Mouse (Mus musculus) small intestine, adult 2 months (tissue): ENCODE data around the gene Fcer2a. TPM values are rescaled to one million over a fixed set of nuclear protein-coding genes. Genes with fewer than 3 reads are reported as not detected.

Experiments used
- H3K27ac ChIP-seq: fragments of 200-500 bp; 2 replicates; pipeline ENCODE4 v1.5.1; 2012; ENCODE audit warnings: low read depth, low read length, control low read depth, inconsistent platforms; ENCODE audit not compliant: insufficient read depth
- H3K27me3 ChIP-seq: fragments of 200-500 bp; 2 replicates; pipeline ENCODE4 v1.6.1; 2012; ENCODE audit warnings: mild to moderate bottlenecking, moderate library complexity, low read length, inconsistent platforms; ENCODE audit not compliant: control insufficient read depth, insufficient read depth
- H3K36me3 ChIP-seq: fragments of 200-500 bp; 2 replicates; pipeline ENCODE4 v1.6.1; 2012; ENCODE audit warnings: mild to moderate bottlenecking, low read length, control low read depth, inconsistent platforms; ENCODE audit not compliant: control insufficient read depth, insufficient read depth
- H3K4me1 ChIP-seq: fragments of 200-500 bp; 2 replicates; pipeline ENCODE4 v1.6.1; 2012; ENCODE audit warnings: low read length, inconsistent platforms, mixed read lengths; ENCODE audit not compliant: control insufficient read depth, insufficient read depth, insufficient read length
- H3K4me3 ChIP-seq: fragments of 200-500 bp; 2 replicates; pipeline ENCODE4 v1.5.1; 2012; ENCODE audit warnings: low read depth, mild to moderate bottlenecking, control low read depth, inconsistent platforms, low read length, moderate library complexity
- CTCF ChIP-seq: fragments of 200-500 bp; IDR thresholded peaks from 2 replicates; pipeline ENCODE4 v1.5.1; 2012; ENCODE audit warnings: low read depth, mild to moderate bottlenecking, control low read depth, inconsistent platforms, low read length, moderate library complexity, mixed read lengths; ENCODE audit not compliant: insufficient replicate concordance, insufficient read length; ENCODE audit errors: extremely low read depth
- POLR2A ChIP-seq: fragments of 200-500 bp; IDR thresholded peaks from 2 replicates; pipeline ENCODE4 v1.6.1; 2012; ENCODE audit warnings: low read depth, mild to moderate bottlenecking, control low read depth, inconsistent platforms, low read length, moderate library complexity
- WGBS: fragments of 180-500 bp; shearing (Covaris S2); methylation state at CpG from one replicate; pipeline ENCODE4 v1.1.7; 2018; 5-methylcytosine and 5-hydroxymethylcytosine counted together
- polyA plus RNA-seq: library from polyadenylated mRNA; depleted of rRNA; stranded (reverse); fragments of >200 nt; gene quantifications from 2 replicates; pipeline ENCODE4 v1.2.3, GENCODE M21; 2012; rRNA removed

Gene Fcer2a
- 1.0 and 4.4 TPM in 2 replicates for polyA plus RNA-seq

GRCm38 (mm10) chr8:3694121-3694520 is at the start of gene Fcer2a:
Gene Fcer2a, minus strand, starts transcription at chr8:3694175.
- TF ChIP-seq POLR2A (no peak), CTCF (no peak)
- H3K27ac ChIP-seq: no peak within 1 kb of the TSS
- no peaks in the 10 kb centered on the region for H3K36me3 ChIP-seq
- no peaks in the 10 kb centered on the region for H3K27me3 ChIP-seq
- H3K4me1 ChIP-seq: no peaks in the 10 kb centered on the region
- 62% methylated on average over 3 of the region's 3 CpGs for WGBS
- H3K4me3 ChIP-seq: no peak within 1 kb of the TSS

- H3K4me1 ChIP-seq: no peaks in the 10 kb centered on the region
- no peaks in the 10 kb centered on the region for H3K27me3 ChIP-seq
- WGBS: 82% methylated on average over 2 of the region's 2 CpGs
- H3K36me3 ChIP-seq: no peaks in the 10 kb centered on the region
- no peak for TF ChIP-seq POLR2A
- no peak for TF ChIP-seq CTCF
- H3K27ac ChIP-seq: no peak overlapping the region
- H3K4me3 ChIP-seq: no peak overlapping the region
Measured at GRCm38 (mm10) chr8:3736947-3737346, 43.0 kb upstream of the Fcer2a start.

DNA sequence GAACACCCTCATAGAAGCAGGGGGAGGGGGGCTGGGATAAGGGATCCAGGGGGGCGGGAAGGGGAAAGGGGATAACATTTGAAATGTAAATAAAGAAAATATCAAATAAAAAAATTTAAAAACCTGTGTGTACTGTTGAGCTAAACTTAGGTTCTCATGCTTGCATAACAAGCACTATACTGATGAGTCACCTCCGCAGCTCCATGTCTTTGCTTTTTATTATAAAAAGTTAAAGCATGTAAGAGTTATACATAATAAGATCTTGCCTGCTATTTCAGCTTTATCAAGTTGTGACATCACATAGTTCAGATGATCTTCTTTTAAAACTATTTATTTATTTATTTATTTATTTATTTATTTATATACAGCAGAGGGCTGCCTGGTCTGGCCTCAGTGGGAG is 41.6 kb upstream of the Fcer2a start:
- Histone ChIP-seq H3K27ac (no peak overlapping the region), H3K4me3 (no peak overlapping the region), H3K36me3 (no peaks in the 10 kb centered on the region), H3K27me3 (no peaks in the 10 kb centered on the region), H3K4me1 (no peaks in the 10 kb centered on the region)
- TF ChIP-seq CTCF: no peak
- TF ChIP-seq POLR2A: no peak
- 94% methylated on average over 2 of the region's 2 CpGs for WGBS

DNA sequence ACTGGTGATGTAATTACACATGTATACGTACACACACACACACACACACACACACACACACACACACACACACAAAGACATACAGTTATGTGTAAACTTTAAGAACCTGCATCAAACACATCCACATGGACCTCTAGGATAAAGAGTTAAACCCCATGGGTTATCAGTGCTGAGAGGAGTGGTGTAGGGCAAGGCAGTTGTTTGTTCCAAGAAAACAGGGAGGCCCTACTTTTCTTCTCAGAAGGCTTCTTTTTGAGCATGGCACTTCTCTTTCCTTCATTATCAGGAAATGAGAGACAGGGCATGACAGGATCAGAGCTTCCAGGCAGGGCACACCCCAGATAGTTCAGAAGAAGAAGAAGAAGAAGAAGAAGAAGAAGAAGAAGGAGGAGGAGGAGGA is 40.1 kb upstream of the Fcer2a start:
- no peak for TF ChIP-seq POLR2A
- no peak for TF ChIP-seq CTCF
- Histone ChIP-seq H3K4me1 (no peaks in the 10 kb centered on the region), H3K4me3 (no peak overlapping the region), H3K36me3 (no peaks in the 10 kb centered on the region), H3K27ac (no peak overlapping the region), H3K27me3 (no peaks in the 10 kb centered on the region)
- WGBS: 53% methylated on average over 1 of the region's 1 CpGs

GRCm38 (mm10) chr8:3721041-3721440 is 27.1 kb upstream of the Fcer2a start:
- Histone ChIP-seq H3K4me3 (no peak overlapping the region), H3K36me3 (no peaks in the 10 kb centered on the region), H3K27me3 (no peaks in the 10 kb centered on the region), H3K27ac (no peak overlapping the region), H3K4me1 (no peaks in the 10 kb centered on the region)
- TF ChIP-seq POLR2A: no peak
- TF ChIP-seq CTCF: no peak
- 11% methylated on average over 1 of the region's 1 CpGs for WGBS

DNA sequence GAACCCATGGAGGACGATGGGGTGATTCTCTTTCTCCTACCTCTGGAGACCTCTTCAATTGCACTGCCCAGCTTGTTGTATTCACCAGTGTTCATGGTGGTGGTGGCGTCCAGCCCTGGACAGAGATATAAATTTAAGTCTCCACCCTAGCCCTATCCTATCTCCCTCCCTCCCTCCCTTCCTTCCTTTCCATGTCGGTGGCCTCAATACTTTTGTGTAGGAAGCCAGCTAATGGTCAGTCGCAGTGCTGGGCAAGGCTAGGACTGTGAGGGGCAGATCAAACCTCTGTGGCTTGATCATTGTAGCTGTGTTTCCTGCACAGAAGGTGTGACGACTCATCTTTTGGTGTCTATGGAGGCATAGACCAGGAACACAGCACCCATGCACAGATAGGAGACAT is 26.6 kb upstream of the Fcer2a start, which contains the start of gene Clec4g:
TSS of gene Clec4g (minus strand) at position 101 of the 400 bp plus-strand sequence.
- no peak within 1 kb of the TSS for H3K4me3 ChIP-seq
- 69% methylated on average over 5 of the region's 5 CpGs for WGBS

GRCm38 (mm10) chr8:3718559-3718958 is 24.6 kb upstream of the Fcer2a start:
- no peak overlapping the region for H3K27ac ChIP-seq
- WGBS: 15% methylated on average over 14 of the region's 14 CpGs
- no peaks in the 10 kb centered on the region for H3K4me1 ChIP-seq
- H3K27me3 ChIP-seq: no peaks in the 10 kb centered on the region
- H3K36me3 ChIP-seq: no peaks in the 10 kb centered on the region
- TF ChIP-seq CTCF (peak; percentile 92), POLR2A (no peak)
- no peak overlapping the region for H3K4me3 ChIP-seq

More for the DNA sequence above, 26.6 kb upstream of the Fcer2a start, which contains the start of gene Clec4g:
- Histone ChIP-seq H3K27me3 (no peaks in the 10 kb centered on the region), H3K4me1 (no peaks in the 10 kb centered on the region), H3K36me3 (no peaks in the 10 kb centered on the region), H3K27ac (no peak within 1 kb of the TSS)
- TF ChIP-seq POLR2A: no peak
- TF ChIP-seq CTCF: no peak

GRCm38 (mm10) chr8:3717321-3717954 is 23.5 kb upstream of the Fcer2a start:
- 81% methylated on average over 12 of the region's 12 CpGs for WGBS
- TF ChIP-seq CTCF (no peak), POLR2A (no peak)
- no peaks in the 10 kb centered on the region for H3K36me3 ChIP-seq
- no peaks in the 10 kb centered on the region for H3K27me3 ChIP-seq
- H3K4me3 ChIP-seq: no peak overlapping the region
- H3K4me1 ChIP-seq: no peaks in the 10 kb centered on the region
- no peak overlapping the region for H3K27ac ChIP-seq
